Mouse (Mus musculus) common myeloid progenitor, adult 5-6 weeks (primary cell): ENCODE data around the gene C1qtnf9. TPM values are rescaled to one million over a fixed set of nuclear protein-coding genes. Genes with fewer than 3 reads are reported as not detected.

Experiments used
- ATAC-seq: replicated peaks from 2 replicates; pipeline ENCODE4 v1.8.0; 2016; ENCODE audit warnings: low read depth, mild to moderate bottlenecking, moderate TSS enrichment, inconsistent platforms; ENCODE audit not compliant: poor library complexity, severe bottlenecking
- total RNA-seq: library from RNA; stranded (forward); fragments of 200-1000, 187-1606 nt; gene quantifications from 2 replicates; pipeline ENCODE4 v1.2.3, GENCODE M21; 2017

The C1qtnf9 gene
- total RNA-seq, 1 experiment from 2014 or later = not detected

GRCm38 (mm10) chr14:60747154-60747870, 20.6 kb upstream of the C1qtnf9 start:
- ATAC-seq = peak; percentile 53

GRCm38 (mm10) chr14:60749880-60750279, 18.1 kb upstream of the C1qtnf9 start:
- ATAC-seq = no peak

DNA sequence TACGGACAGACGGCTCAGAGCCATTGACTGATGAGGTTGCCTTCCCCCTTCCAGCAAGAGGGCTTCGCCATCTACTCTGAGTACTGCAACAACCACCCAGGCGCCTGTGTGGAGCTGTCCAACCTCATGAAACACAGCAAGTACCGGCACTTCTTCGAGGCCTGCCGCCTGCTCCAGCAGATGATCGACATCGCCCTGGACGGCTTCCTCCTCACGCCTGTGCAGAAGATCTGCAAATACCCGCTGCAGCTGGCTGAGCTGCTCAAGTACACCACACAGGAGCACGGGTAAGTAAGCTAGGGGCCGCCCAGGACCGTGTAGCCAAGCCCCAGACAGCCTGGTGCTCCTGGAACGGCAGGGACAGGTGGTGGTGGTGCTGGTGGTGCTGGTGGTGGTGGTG, 16.4 kb upstream of the C1qtnf9 start:
- ATAC-seq = no peak

GRCm38 (mm10) chr14:60752892-60753800, 14.8 kb upstream of the C1qtnf9 start:
- ATAC-seq = no peak

DNA sequence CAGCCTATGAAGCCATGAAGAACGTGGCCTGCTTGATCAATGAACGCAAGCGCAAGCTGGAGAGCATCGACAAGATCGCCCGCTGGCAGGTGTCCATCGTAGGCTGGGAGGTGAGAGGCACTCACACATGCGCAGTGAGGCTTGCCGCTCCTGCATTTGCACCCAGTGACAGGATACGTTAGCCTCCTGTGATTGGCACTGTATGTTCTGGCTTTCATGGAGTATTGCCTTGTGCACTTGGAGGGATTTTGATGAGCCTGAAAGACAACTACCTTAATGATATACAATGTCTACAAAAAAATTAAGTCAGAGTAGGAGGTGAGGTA, 14.2 kb upstream of the C1qtnf9 start:
- ATAC-seq = no peak

GRCm38 (mm10) chr14:60754656-60755055, 13.3 kb upstream of the C1qtnf9 start:
- ATAC-seq = no peak

DNA sequence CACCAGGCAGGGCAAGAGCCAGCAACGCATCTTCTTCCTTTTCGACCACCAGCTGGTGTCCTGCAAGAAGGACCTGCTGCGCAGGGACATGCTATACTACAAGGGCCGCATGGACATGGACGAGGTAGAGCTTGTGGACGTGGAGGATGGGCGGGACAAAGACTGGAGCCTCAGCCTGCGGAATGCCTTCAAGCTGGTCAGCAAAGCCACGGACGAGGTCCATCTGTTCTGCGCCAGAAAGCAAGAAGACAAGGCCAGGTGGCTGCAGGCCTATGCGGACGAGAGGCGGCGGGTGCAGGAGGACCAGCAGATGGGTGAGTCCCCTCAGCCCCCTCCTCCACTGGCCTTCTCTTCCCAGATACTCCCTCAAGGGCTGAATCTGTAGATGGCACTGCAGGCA, 11.7 kb upstream of the C1qtnf9 start:
- ATAC-seq = no peak

DNA sequence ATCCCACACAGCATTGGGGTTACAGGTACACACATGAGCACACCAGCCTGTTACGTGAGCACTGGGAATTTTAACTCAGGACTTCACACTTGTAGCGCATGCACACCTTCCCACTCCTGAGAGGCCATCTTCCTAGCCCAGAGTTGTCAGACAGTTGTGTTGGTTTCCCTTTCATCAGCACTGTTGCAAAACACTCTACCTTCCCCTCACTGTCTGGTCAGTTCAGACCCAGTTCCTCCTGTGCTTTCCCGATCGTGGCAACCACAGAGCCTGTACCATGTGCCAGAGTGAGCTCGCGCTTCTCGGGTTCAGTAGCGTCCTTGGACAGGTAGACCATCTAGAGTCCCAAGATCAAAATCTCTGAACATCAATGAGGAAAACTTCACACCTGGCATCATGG, 10.7 kb upstream of the C1qtnf9 start:
- peak; percentile 78 for ATAC-seq

GRCm38 (mm10) chr14:60757722-60758121, 10.2 kb upstream of the C1qtnf9 start:
- 0 out of 2 replicates have a peak, but pooled peaks have one; percentile 3 for ATAC-seq

DNA sequence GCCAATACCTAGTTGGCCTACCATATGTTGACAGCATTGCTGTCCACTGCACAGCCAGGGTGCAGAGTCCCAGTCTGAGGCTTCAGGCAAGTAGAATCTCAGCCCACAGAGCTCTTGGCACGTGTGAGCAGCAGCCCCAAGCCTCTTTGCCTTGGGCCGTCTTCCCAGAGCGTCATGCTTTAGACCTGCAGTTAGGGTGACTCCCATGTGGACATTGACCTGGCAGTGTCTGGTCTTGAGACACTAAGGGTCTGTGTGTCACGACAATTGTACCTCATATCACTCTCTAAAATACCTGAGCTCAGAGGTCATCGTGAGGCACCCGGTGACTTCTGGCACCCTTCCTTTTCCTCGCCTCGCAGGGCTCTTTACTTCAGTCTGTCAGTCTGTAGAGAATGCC, 8.8 kb upstream of the C1qtnf9 start:
- no peak for ATAC-seq

- ATAC-seq = no peak
These were observed 6.1 kb upstream of the C1qtnf9 start for GRCm38 (mm10) chr14:60761801-60762200.

GRCm38 (mm10) chr14:60762754-60763153, 5.2 kb upstream of the C1qtnf9 start:
- no peak for ATAC-seq

DNA sequence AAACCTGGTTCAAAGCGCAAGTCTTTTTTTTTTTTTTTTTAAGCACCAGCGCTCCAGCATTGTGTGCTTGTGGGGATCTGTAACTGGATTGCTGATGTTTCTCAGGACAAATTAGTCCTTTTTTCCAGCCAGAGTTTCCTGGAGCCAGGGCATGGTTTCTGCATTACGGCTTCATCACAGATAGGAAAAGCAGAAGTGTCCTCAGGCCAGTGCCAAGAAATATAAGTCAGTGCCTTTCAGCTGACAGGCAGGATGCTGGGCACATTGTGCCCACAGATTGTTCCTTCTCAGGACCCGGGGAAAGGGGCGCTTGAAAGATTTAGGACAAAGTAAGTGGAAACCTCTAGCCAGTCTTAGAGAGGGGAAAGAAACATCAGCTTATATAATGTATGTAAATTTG, 4.2 kb upstream of the C1qtnf9 start:
- ATAC-seq = peak; percentile 77

DNA sequence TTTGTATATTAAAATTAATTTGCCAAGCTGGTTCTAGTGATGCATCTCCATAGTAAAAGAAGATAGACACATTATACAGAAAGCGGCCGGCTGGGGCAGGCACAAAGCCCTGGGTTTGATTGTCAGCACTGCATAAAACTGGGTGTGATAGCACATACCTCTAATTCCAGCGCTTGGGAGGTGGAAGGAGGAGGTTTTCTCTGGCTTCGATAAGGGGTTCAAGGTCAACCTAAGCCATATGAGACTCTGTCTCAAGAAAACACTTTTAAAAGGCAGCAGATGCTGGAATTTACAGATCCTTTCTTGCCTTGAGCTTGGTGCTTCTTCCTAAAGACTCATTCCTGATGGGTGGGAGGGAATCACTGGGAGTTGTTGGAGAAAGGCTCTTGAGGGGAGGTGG, 3.4 kb upstream of the C1qtnf9 start:
- no peak for ATAC-seq

GRCm38 (mm10) chr14:60765025-60765424, 2.9 kb upstream of the C1qtnf9 start:
- ATAC-seq = no peak

DNA sequence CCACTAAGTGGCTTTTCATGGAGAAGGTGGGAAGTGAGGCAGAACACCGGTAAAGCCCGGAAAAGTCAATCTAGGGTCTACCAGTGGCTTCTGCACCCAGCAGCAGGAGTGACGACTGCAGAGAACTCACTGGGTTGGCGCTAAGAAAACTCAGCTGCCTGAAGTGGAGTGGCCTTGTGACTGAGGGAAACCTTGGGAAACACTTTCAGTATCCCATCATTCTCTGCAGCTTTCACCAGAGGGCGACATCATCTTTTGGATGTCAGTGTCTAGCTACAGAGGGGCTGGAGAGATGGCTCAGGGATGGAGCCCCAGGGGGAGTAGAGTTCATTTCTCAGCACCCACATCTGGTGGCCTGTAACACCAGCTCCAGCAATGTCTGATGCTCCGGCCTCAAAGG, 1.4 kb downstream of the C1qtnf9 start:
- ATAC-seq = no peak

- no peak for ATAC-seq
These were observed 2.7 kb downstream of the C1qtnf9 start for GRCm38 (mm10) chr14:60770594-60770993.

- peak; percentile 96 for ATAC-seq
These were observed 3.1 kb downstream of the C1qtnf9 start for GRCm38 (mm10) chr14:60771057-60771456.

DNA sequence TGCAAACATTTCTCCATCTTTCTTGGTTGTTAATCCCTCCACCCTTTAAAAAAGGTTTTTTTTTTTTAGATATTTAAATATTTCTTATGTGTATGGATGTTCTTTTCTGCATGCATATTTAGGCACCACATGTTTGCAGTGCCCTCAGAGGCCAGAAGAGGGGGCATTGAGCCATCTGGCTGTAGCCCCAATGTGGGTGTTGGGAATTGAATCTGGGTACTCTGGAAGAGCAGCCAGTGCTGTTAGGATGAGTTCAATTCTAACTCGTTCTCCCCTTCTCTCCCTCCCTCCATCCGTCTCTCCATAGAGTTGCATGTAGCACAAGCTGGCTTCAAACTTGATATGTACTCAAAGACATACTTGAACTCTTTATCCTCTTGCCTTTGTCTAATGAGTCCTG, 5.5 kb downstream of the C1qtnf9 start:
- ATAC-seq = no peak

GRCm38 (mm10) chr14:60776521-60776920, 8.6 kb downstream of the C1qtnf9 start:
- no peak for ATAC-seq

DNA sequence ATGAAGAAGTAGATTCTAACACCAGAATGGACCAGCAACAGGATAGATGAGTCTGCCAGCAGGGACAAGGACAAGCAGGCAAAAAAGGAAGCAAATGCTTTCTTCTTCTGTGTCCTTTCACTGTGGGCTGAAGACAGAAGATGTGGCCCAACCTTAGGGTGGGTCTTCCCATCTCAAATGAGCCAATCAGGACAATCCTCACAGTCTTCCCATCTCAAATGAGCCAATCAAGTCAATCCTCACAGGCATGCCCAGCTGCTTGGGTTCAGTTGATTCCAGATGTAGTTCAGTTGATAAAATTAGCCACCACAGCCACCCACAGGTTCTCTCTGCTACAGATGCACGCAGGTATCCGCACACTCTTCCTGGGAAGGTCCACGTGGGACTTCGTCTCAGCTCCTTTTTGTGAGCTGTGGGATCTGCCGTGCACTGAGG, 9.6 kb downstream of the C1qtnf9 start:
- peak; percentile 72 for ATAC-seq
